Mouse (Mus musculus) C2C12 (cell line): ENCODE measurements around the gene Gimap4.

Experiments used
- CTCF ChIP-seq: IDR thresholded peaks from one replicate; pipeline ENCODE4 v1.5.1; 2011; ENCODE audit not compliant: control insufficient read depth, insufficient read depth, insufficient read length
- MAX ChIP-seq: IDR thresholded peaks from one replicate; pipeline ENCODE4 v1.6.1; 2011; ENCODE audit warnings: mild to moderate bottlenecking, control low read depth
- MYOD1 ChIP-seq: IDR thresholded peaks from one replicate; pipeline ENCODE4 v1.6.1; 2011; ENCODE audit warnings: low read depth; ENCODE audit not compliant: control insufficient read depth, insufficient read length
- MYOG ChIP-seq: IDR thresholded peaks from one replicate; pipeline ENCODE4 v1.6.1; 2011; ENCODE audit not compliant: control insufficient read depth, insufficient read length; ENCODE audit errors: extremely low read depth

- no peak for TF ChIP-seq CTCF
- TF ChIP-seq MYOG: no peak
- TF ChIP-seq MAX: no peak
- TF ChIP-seq MYOD1: no peak
Observed at GRCm38 (mm10) chr6:48681472-48682090, 2.8 kb upstream of the Gimap4 start.
